Mouse (Mus musculus) spleen, adult 2 months (tissue): ENCODE results near the gene Dnaic1.

Experiments
- CTCF ChIP-seq: fragments of 200-500 bp; IDR thresholded peaks from 2 replicates; pipeline ENCODE4 v1.5.1; 2011; ENCODE audit warnings: mild to moderate bottlenecking, inconsistent platforms; ENCODE audit not compliant: insufficient read depth, insufficient read length, insufficient replicate concordance; ENCODE audit errors: extremely low read depth
- POLR2A ChIP-seq: fragments of 200-500 bp; IDR thresholded peaks from 2 replicates; pipeline ENCODE4 v1.6.1; 2011; ENCODE audit warnings: low read depth, low read length, inconsistent platforms

- no peak for TF ChIP-seq POLR2A
- no peak for TF ChIP-seq CTCF
Observed at GRCm38 (mm10) chr4:41527076-41527475, 42.5 kb upstream of the Dnaic1 start.
